Comparison of ENCODE assay signal across 11 mouse cellular contexts in genomic region chr3:37569661-37570566, GRCm38 (mm10).
DNase-seq lines count a peak whose midpoint lies in the region; ATAC-seq lines count a peak whose summit lies in the region.
"Had no signal": no experiment of that assay in that cellular context is flagged by ENCODE, and none has a peak within 500 bp of the region (broad histone marks: within the 10 kb centered on the region; RNA-seq: fewer than 3 reads in every experiment).

No protein-coding gene starts in this region.

- 0 out of 2 replicates have a peak overlapping the region, but pooled peaks have one; percentile 8 for H3K9ac ChIP-seq in forebrain, embryonic 16.5 days (replicated peaks; ENCODE audit: low read depth, low read length)
- H3K9ac ChIP-seq in midbrain, embryonic 11.5 days (ENCODE audit: low read length) = no peak overlapping the region

- ATAC-seq in forebrain, embryonic 16.5 days = peak; percentile 90
- ATAC-seq in midbrain, embryonic 11.5 days (ENCODE audit: low FRiP score) = peak; percentile 83
- ATAC-seq in megakaryocyte-erythroid progenitor cell, adult 5-6 weeks (replicated peaks; ENCODE audit: low FRiP score, low TSS enrichment, poor library complexity, severe bottlenecking) = no peak
- ATAC-seq in inflammation-experienced regulatory T-cells, adult 6 months = no peak

- no peak overlapping the region for H3K4me3 ChIP-seq in forebrain, embryonic 16.5 days (replicated peaks; ENCODE audit: low read length)
- H3K4me3 ChIP-seq in midbrain, embryonic 11.5 days (ENCODE audit: low read depth, low read length) = no peak overlapping the region
- H3K4me3 ChIP-seq: gastrocnemius, adult 2 months had no signal

- peak overlapping the region; percentile 33 for H3K4me2 ChIP-seq in forebrain, embryonic 16.5 days (ENCODE audit: low read length)
- H3K4me2 ChIP-seq in midbrain, embryonic 11.5 days = peak overlapping the region; percentile 22

- peak; percentile 14 to 35 for DNase-seq in kidney, postnatal 4 days
- DNase-seq in kidney, adult 9 months = no peak
- DNase-seq in ZHBTc4 (ENCODE audit: low read depth, low spot score) = peak; percentile 41
- DNase-seq in midbrain, embryonic 11.5 days (ENCODE audit: low spot score, missing footprints) = peak; percentile 92
- no peak for DNase-seq in layer of hippocampus, postnatal 14 days (ENCODE audit: low spot score in 2 of 2)
- DNase-seq: gastrocnemius, adult 2 months; right cerebral cortex, adult 18-20 months; thymus, adult 18-20 months had no signal

- H3K9me3 ChIP-seq in forebrain, embryonic 16.5 days (ENCODE audit: control insufficient read depth, low read length) = no peaks in the 10 kb centered on the region
- H3K9me3 ChIP-seq in midbrain, embryonic 11.5 days (ENCODE audit: control insufficient read depth, low read length) = no peaks in the 10 kb centered on the region

- H3K27me3 ChIP-seq in forebrain, embryonic 16.5 days (replicated peaks; ENCODE audit: control insufficient read depth, insufficient read depth, low read length) = no peaks in the 10 kb centered on the region
- no peaks in the 10 kb centered on the region for H3K27me3 ChIP-seq in midbrain, embryonic 11.5 days (ENCODE audit: control insufficient read depth, insufficient read depth, low read length)

- H3K27ac ChIP-seq in forebrain, embryonic 16.5 days (ENCODE audit: low read length) = no peak overlapping the region
- H3K27ac ChIP-seq in midbrain, embryonic 11.5 days (ENCODE audit: low read depth, low read length) = peak overlapping the region; percentile 10; the same call in 1 of the 2 replicates
- H3K27ac ChIP-seq: gastrocnemius, adult 2 months had no signal

- 5% methylated on average over 22 of the region's 22 CpGs for WGBS in forebrain, embryonic 16.5 days
- 8% methylated on average over 22 of the region's 22 CpGs for WGBS in midbrain, embryonic 11.5 days

- H3K36me3 ChIP-seq in forebrain, embryonic 16.5 days (ENCODE audit: control insufficient read depth, insufficient read depth) = no peaks in the 10 kb centered on the region
- no peaks in the 10 kb centered on the region for H3K36me3 ChIP-seq in midbrain, embryonic 11.5 days (ENCODE audit: control insufficient read depth, insufficient read depth, low read length)

- H3K4me1 ChIP-seq in forebrain, embryonic 16.5 days (replicated peaks; ENCODE audit: control insufficient read depth, insufficient read depth, low read length) = peaks cover 14% of the 10 kb centered on the region
- peaks cover 20% of the 10 kb centered on the region for H3K4me1 ChIP-seq in midbrain, embryonic 11.5 days (ENCODE audit: control insufficient read depth, insufficient read depth, low read length)

Comparison
In these comparisons a context has a peak if more than half of its experiments do, and no peak if none do; other contexts are left out.
1. DNase-seq: peak in kidney, postnatal 4 days (2 of 2), ZHBTc4 (single experiment) and midbrain, embryonic 11.5 days (single experiment); none in kidney, adult 9 months (single experiment) and layer of hippocampus, postnatal 14 days (0 of 2).
2. ATAC-seq: peak in forebrain, embryonic 16.5 days (single experiment) and midbrain, embryonic 11.5 days (single experiment); none in megakaryocyte-erythroid progenitor cell, adult 5-6 weeks (single experiment) and inflammation-experienced regulatory T-cells, adult 6 months (single experiment).